9 mouse cellular contexts compared by ENCODE assay signal in genomic region chr7:142581186-142581585, GRCm38 (mm10). TPM values are rescaled to one million over a fixed set of nuclear protein-coding genes. Genes with fewer than 3 reads are reported as not detected.
DNase-seq lines count a peak whose midpoint lies in the region; ATAC-seq lines count a peak whose summit lies in the region.
"Had no signal": no experiment of that assay in that cellular context is flagged by ENCODE, and none has a peak within 500 bp of the region (broad histone marks: within the 10 kb centered on the region; RNA-seq: fewer than 3 reads in every experiment).

No protein-coding gene starts in this region.

- no peaks in the 10 kb centered on the region for H3K27me3 ChIP-seq in heart, embryonic 12.5 days (replicated peaks)
- H3K27me3 ChIP-seq in neural tube, embryonic 11.5 days (ENCODE audit: control insufficient read depth, insufficient read depth, low read length), result no peaks in the 10 kb centered on the region
- H3K27me3 ChIP-seq in hindbrain, embryonic 15.5 days, result no peaks in the 10 kb centered on the region
- H3K27me3 ChIP-seq: limb, embryonic 12.5 days had no signal

- H3K27ac ChIP-seq in heart, embryonic 12.5 days (ENCODE audit: poor library complexity, severe bottlenecking), result no peak overlapping the region
- H3K27ac ChIP-seq in neural tube, embryonic 11.5 days (ENCODE audit: low read depth, low read length), result no peak overlapping the region
- H3K27ac ChIP-seq in hindbrain, embryonic 15.5 days (replicated peaks), result no peak overlapping the region
- H3K27ac ChIP-seq: limb, embryonic 12.5 days had no signal

- H3K4me3 ChIP-seq in heart, embryonic 12.5 days, result no peak overlapping the region
- H3K4me3 ChIP-seq in neural tube, embryonic 11.5 days (ENCODE audit: low read depth, low read length), result no peak overlapping the region; the same call in 1 of the 2 replicates
- no peak overlapping the region; the same call in 1 of the 2 replicates for H3K4me3 ChIP-seq in hindbrain, embryonic 15.5 days

- H3K36me3 ChIP-seq in heart, embryonic 12.5 days, result 0 out of 2 replicates have a peak, but pooled peaks cover 4% of the 10 kb centered on the region
- H3K36me3 ChIP-seq in neural tube, embryonic 11.5 days (ENCODE audit: control insufficient read depth, insufficient read depth, low read length), result no peaks in the 10 kb centered on the region
- H3K36me3 ChIP-seq in hindbrain, embryonic 15.5 days, result no peaks in the 10 kb centered on the region

- ATAC-seq in heart, embryonic 12.5 days (ENCODE audit: insufficient number of reproducible peaks, low FRiP score), result no peak
- no peak for ATAC-seq in neural tube, embryonic 11.5 days (ENCODE audit: insufficient read depth, low FRiP score, low TSS enrichment)
- no peak for ATAC-seq in hindbrain, embryonic 15.5 days (ENCODE audit: low FRiP score, low read depth)

- intact Hi-C loops in left cerebral cortex, postnatal 25 days (cut with DNase I), result loop anchor here (2.0 kb wide), 3 partner anchors 94 to 264 kb away; no protein-coding TSS in a partner anchor
- intact Hi-C loops in left cerebral cortex, postnatal 14 days (cut with DNase I), result loop anchor here (2.0 to 5.0 kb wide), 4 partner anchors 42 to 246 kb away; no protein-coding TSS in a partner anchor

- no peak overlapping the region for H3K9ac ChIP-seq in heart, embryonic 12.5 days
- no peak overlapping the region for H3K9ac ChIP-seq in neural tube, embryonic 11.5 days (ENCODE audit: low read length)
- no peak overlapping the region for H3K9ac ChIP-seq in hindbrain, embryonic 15.5 days
- H3K9ac ChIP-seq: limb, embryonic 12.5 days had no signal

- peak overlapping the region; percentile 59; the same call in 1 of the 2 replicates for H3K4me2 ChIP-seq in heart, embryonic 12.5 days
- H3K4me2 ChIP-seq in neural tube, embryonic 11.5 days (ENCODE audit: low read depth), result peak overlapping the region; percentile 29; the same call in 1 of the 2 replicates
- peak overlapping the region; percentile 53 for H3K4me2 ChIP-seq in hindbrain, embryonic 15.5 days

- peaks cover 16% of the 10 kb centered on the region for H3K4me1 ChIP-seq in heart, embryonic 12.5 days (replicated peaks)
- 0 out of 2 replicates have a peak, but pooled peaks cover 3% of the 10 kb centered on the region for H3K4me1 ChIP-seq in neural tube, embryonic 11.5 days (ENCODE audit: control insufficient read depth, insufficient read depth, low read length)
- H3K4me1 ChIP-seq in hindbrain, embryonic 15.5 days (replicated peaks), result no peaks in the 10 kb centered on the region

- WGBS in heart, embryonic 12.5 days, result 63% methylated on average over 7 of the region's 7 CpGs
- WGBS in neural tube, embryonic 11.5 days, result 49% methylated on average over 7 of the region's 7 CpGs
- WGBS in hindbrain, embryonic 15.5 days, result 47% methylated on average over 7 of the region's 7 CpGs

- H3K9me3 ChIP-seq in heart, embryonic 12.5 days (replicated peaks), result peaks cover 19% of the 10 kb centered on the region
- peaks cover 10% of the 10 kb centered on the region for H3K9me3 ChIP-seq in neural tube, embryonic 11.5 days (ENCODE audit: control insufficient read depth, low read length)
- no peaks in the 10 kb centered on the region for H3K9me3 ChIP-seq in hindbrain, embryonic 15.5 days

- no peak for DNase-seq in heart, adult 8-10 months (ENCODE audit: low spot score)
- DNase-seq in neural tube, embryonic 11.5 days (ENCODE audit: low spot score), result no peak
- DNase-seq in neural tube, embryonic 10.5 days (ENCODE audit: extremely low spot score, low spot score), result no peak
- no peak for DNase-seq in left cerebral cortex, postnatal 25 days (ENCODE audit: low spot score in 2 of 2)
- DNase-seq in left cerebral cortex, postnatal 14 days (ENCODE audit: low spot score in 2 of 2), result no peak
- DNase-seq in thymus, postnatal 4 days, result no peak

RNA-seq across cellular contexts. Expression of gene Mrpl23, which starts 48.7 kb away (rescaled TPM):
- 12.0 and 15.2 TPM in 2 replicates for polyA plus RNA-seq in heart, embryonic 12.5 days (2016; fragmentation: Nextera tagmentation; extraction: Ambion mirVana)
- total RNA-seq in heart, adult 8-10 months (2022), result 10 to 100 TPM in 2 of 4 experiments, 1 to 10 TPM in 1, under 1 TPM in 1; 0.90 to 35.4 (median 16.1) TPM
- 10.6 and 20.0 TPM in 2 replicates for polyA plus RNA-seq in neural tube, embryonic 11.5 days (2014; fragmentation: Nextera tagmentation; extraction: Ambion mirVana)
- polyA plus RNA-seq in hindbrain, embryonic 15.5 days (2015; fragmentation: Nextera tagmentation; extraction: Ambion mirVana), result 21.1 and 21.6 TPM in 2 replicates
- total RNA-seq in left cerebral cortex, postnatal 25 days (2021), result 1 to 10 TPM; 3.3 to 6.9 TPM
- 1 to 10 TPM; 4.1 to 8.0 TPM for total RNA-seq in left cerebral cortex, postnatal 14 days (2021)
